Mouse (Mus musculus) MEL (cell line): ENCODE results near the gene Lsm5. TPM values are rescaled to one million over a fixed set of nuclear protein-coding genes. Genes with fewer than 3 reads are reported as not detected.

ENCODE experiments used
- DNase-seq: peaks from one replicate; pipeline ENCODE4 v3.0.0; 2011; ENCODE audit warnings: low read depth, low spot score
- H3K27ac ChIP-seq: 2 replicates; pipeline ENCODE4 v1.5.1; 2012; ENCODE audit warnings: low read depth, mild to moderate bottlenecking, control low read depth, low read length, moderate library complexity; ENCODE audit not compliant: control insufficient read depth
- H3K27me3 ChIP-seq, 2 experiments: fragments of 150-350 bp in 1 of 2; sonication (generic) in 1 of 2; 2 replicates each; pipeline ENCODE4 v1.6.1; 2012; ENCODE audit warnings: low read length in 2 of 2, mild to moderate bottlenecking in 2 of 2, improper control_type of control experiment in 1 of 2, moderate library complexity in 1 of 2; ENCODE audit not compliant: insufficient read depth in 2 of 2, control insufficient read depth in 1 of 2
- H3K36me3 ChIP-seq, 2 experiments: 2 replicates each; pipeline ENCODE4 v1.6.1; 2012 to 2014; ENCODE audit warnings: low read length in 2 of 2, improper control_type of control experiment in 1 of 2, inconsistent platforms in 1 of 2, mild to moderate bottlenecking in 1 of 2; ENCODE audit not compliant: insufficient read depth in 2 of 2, control insufficient read depth in 1 of 2
- H3K4me1 ChIP-seq, 2 experiments: fragments of 150-350 bp in 1 of 2; sonication (generic) in 1 of 2; 2 replicates each; pipeline ENCODE4 v1.6.1; 2012; ENCODE audit warnings: low read length in 2 of 2, improper control_type of control experiment in 1 of 2, mild to moderate bottlenecking in 1 of 2; ENCODE audit not compliant: insufficient read depth in 2 of 2, control insufficient read depth in 1 of 2
- H3K4me3 ChIP-seq, 2 experiments: fragments of 150-350 bp in 1 of 2; sonication (generic) in 1 of 2; 2 replicates each; pipeline ENCODE4 v1.5.1; 2012; ENCODE audit warnings: low read depth in 2 of 2, low read length in 2 of 2, mild to moderate bottlenecking in 2 of 2, moderate library complexity in 2 of 2, control low read depth in 1 of 2, improper control_type of control experiment in 1 of 2; ENCODE audit not compliant: control insufficient read depth in 1 of 2, insufficient read depth in 1 of 2
- H3K79me2 ChIP-seq: 2 replicates; pipeline ENCODE4 v1.6.1; 2012; ENCODE audit warnings: mild to moderate bottlenecking, low read length, moderate library complexity; ENCODE audit not compliant: control insufficient read depth, poor library complexity, insufficient read depth
- H3K9ac ChIP-seq: 2 replicates; pipeline ENCODE4 v1.6.1; 2012; ENCODE audit warnings: low read depth, mild to moderate bottlenecking, control low read depth, low read length, moderate library complexity; ENCODE audit not compliant: control insufficient read depth, poor library complexity, severe bottlenecking
- H3K9me3 ChIP-seq: fragments of 150-350 bp; sonication (generic); replicated peaks from 2 replicates; pipeline ENCODE4 v1.6.1; 2012; ENCODE audit warnings: mild to moderate bottlenecking, low read length, improper control_type of control experiment, moderate library complexity; ENCODE audit not compliant: insufficient read depth
- CHD1 ChIP-seq: IDR thresholded peaks from 2 replicates; pipeline ENCODE4 v1.6.1; 2012; ENCODE audit warnings: low read depth, mild to moderate bottlenecking, inconsistent platforms, low read length, improper control_type of control experiment
- CTCF ChIP-seq, 3 experiments: IDR thresholded peaks in 2 of 3; conservative IDR thresholded peaks in 1 of 3; 2 replicates each; pipeline ENCODE4 v1.5.1; 2011 to 2012; ENCODE audit warnings: low read length in 3 of 3, low read depth in 2 of 3, mild to moderate bottlenecking in 2 of 3, improper control_type of control experiment in 1 of 3, inconsistent platforms in 1 of 3, mixed read lengths in 1 of 3, moderate library complexity in 1 of 3; ENCODE audit not compliant: control insufficient read depth in 1 of 3, insufficient read depth in 1 of 3, poor library complexity in 1 of 3, severe bottlenecking in 1 of 3
- E2F4 ChIP-seq: IDR thresholded peaks from 2 replicates; pipeline ENCODE4 v1.6.1; 2011; ENCODE audit warnings: low read depth, low read length, improper control_type of control experiment, borderline replicate concordance
- EP300 ChIP-seq, 2 experiments: IDR thresholded peaks; 2 replicates each; pipeline ENCODE4 v1.6.1; 2011; ENCODE audit warnings: improper control_type of control experiment in 2 of 2, low read length in 2 of 2, low read depth in 1 of 2, mild to moderate bottlenecking in 1 of 2
- ETS1 ChIP-seq: IDR thresholded peaks from 2 replicates; pipeline ENCODE4 v1.6.1; 2012; ENCODE audit warnings: low read depth, mild to moderate bottlenecking, inconsistent platforms, low read length, improper control_type of control experiment, moderate library complexity
- GATA1 ChIP-seq: IDR thresholded peaks from 2 replicates; pipeline ENCODE4 v1.6.1; 2011; ENCODE audit warnings: low read depth, low read length, improper control_type of control experiment
- HCFC1 ChIP-seq: IDR thresholded peaks from 2 replicates; pipeline ENCODE4 v1.6.1; 2012; ENCODE audit warnings: low read depth, mild to moderate bottlenecking, inconsistent platforms, low read length, improper control_type of control experiment, moderate library complexity
- JUND ChIP-seq: IDR thresholded peaks from 2 replicates; pipeline ENCODE4 v1.6.1; 2011; ENCODE audit warnings: low read depth, mild to moderate bottlenecking, improper control_type of control experiment, low read length
- MAZ ChIP-seq: IDR thresholded peaks from 2 replicates; pipeline ENCODE4 v1.6.1; 2012; ENCODE audit warnings: low read depth, mild to moderate bottlenecking, inconsistent platforms, low read length, improper control_type of control experiment
- MYB ChIP-seq: IDR thresholded peaks from 2 replicates; pipeline ENCODE4 v1.6.1; 2011; ENCODE audit warnings: mild to moderate bottlenecking, low read depth, low read length, improper control_type of control experiment
- NELFE ChIP-seq: IDR thresholded peaks from 2 replicates; pipeline ENCODE4 v1.6.1; 2011; ENCODE audit warnings: low read depth, low read length, improper control_type of control experiment
- POLR2A ChIP-seq, 2 experiments: IDR thresholded peaks; 2 replicates each; pipeline ENCODE4 v1.6.1; 2011 to 2012; ENCODE audit warnings: low read length in 2 of 2, mild to moderate bottlenecking in 2 of 2, control low read depth in 1 of 2, improper control_type of control experiment in 1 of 2, low read depth in 1 of 2, moderate library complexity in 1 of 2; ENCODE audit not compliant: control insufficient read depth in 1 of 2, insufficient read depth in 1 of 2, poor library complexity in 1 of 2
- POLR2AphosphoS2 ChIP-seq: IDR thresholded peaks from 2 replicates; pipeline ENCODE4 v1.6.1; 2011; ENCODE audit warnings: low read length, improper control_type of control experiment
- RAD21 ChIP-seq: IDR thresholded peaks from 2 replicates; pipeline ENCODE4 v1.6.1; 2011; ENCODE audit warnings: mild to moderate bottlenecking, low read depth, low read length, improper control_type of control experiment
- TBP ChIP-seq: IDR thresholded peaks from 2 replicates; pipeline ENCODE4 v1.8.0; 2011; ENCODE audit warnings: low read depth, low read length, improper control_type of control experiment
- ZC3H11A ChIP-seq: IDR thresholded peaks from 2 replicates; pipeline ENCODE4 v1.6.1; 2012; ENCODE audit warnings: low read depth, mild to moderate bottlenecking, inconsistent platforms, low read length, improper control_type of control experiment
- ZKSCAN1 ChIP-seq: IDR thresholded peaks from 2 replicates; pipeline ENCODE4 v1.6.1; 2012; ENCODE audit warnings: low read depth, mild to moderate bottlenecking, inconsistent platforms, low read length, improper control_type of control experiment, moderate library complexity
- ZMIZ1 ChIP-seq: IDR thresholded peaks from 2 replicates; pipeline ENCODE4 v1.6.1; 2012; ENCODE audit warnings: low read depth, mild to moderate bottlenecking, inconsistent platforms, low read length, improper control_type of control experiment, moderate library complexity
- ZNF384 ChIP-seq: IDR thresholded peaks from 2 replicates; pipeline ENCODE4 v1.6.1; 2012; ENCODE audit warnings: low read depth, mild to moderate bottlenecking, inconsistent platforms, low read length, improper control_type of control experiment
- polyA plus RNA-seq, 2 experiments: library from polyadenylated mRNA; stranded (reverse) in 1 of 2; unstranded in 1 of 2; fragments of >175 nt in 1 of 2; fragments of >200 nt in 1 of 2; gene quantifications; 2 replicates each; pipeline versions ENCODE4 v1.2.1 to v1.2.4; 2012; ENCODE audit warnings: low replicate concordance in 2 of 2, low read depth in 1 of 2; ENCODE audit not compliant: insufficient read length in 2 of 2, insufficient read depth in 1 of 2, missing spikeins in 1 of 2
- total RNA-seq: library from RNA; depleted of rRNA; stranded (reverse); fragments of 300-350 nt; gene quantifications from 2 replicates; pipeline ENCODE4 v1.2.3, GENCODE M21; 2012

Gene Lsm5
- total and polyA plus RNA-seq, 3 experiments, result 36.1 to 109 TPM; not detected in 1

DNA sequence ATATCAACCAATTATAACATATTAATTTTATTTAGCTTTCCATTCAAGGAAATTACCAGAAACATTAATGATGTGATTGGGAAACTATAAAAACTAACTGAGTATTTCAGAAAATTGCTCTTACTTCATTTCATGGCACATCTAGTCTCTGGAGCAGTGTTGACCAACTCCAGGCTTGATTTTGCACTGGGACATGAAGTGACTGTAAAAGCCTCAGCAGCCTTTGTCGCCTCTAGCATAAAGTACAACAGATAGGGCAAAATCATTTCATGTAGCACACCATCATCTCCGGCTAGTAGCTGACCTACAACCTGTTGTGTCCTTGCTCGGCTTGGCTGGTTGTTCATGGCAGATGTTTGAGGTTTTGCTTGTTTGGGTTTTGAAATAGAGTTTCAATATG lies 40.1 kb downstream of the Lsm5 start:
- no peaks in the 10 kb centered on the region for H3K4me1 ChIP-seq
- no peak for DNase-seq
- no peak for TF ChIP-seq TBP
- no peak for TF ChIP-seq CTCF (IDR thresholded peaks at IDR 0.05 in 2 of 3, conservative IDR thresholded peaks at IDR 0.05 in 1 of 3; ENCODE audit: control insufficient read depth in 1 of 3, insufficient read depth in 1 of 3, low read depth in 2 of 3, low read length in 3 of 3, poor library complexity in 1 of 3, severe bottlenecking in 1 of 3)
- no peak for TF ChIP-seq E2F4
- TF ChIP-seq ETS1, result no peak
- TF ChIP-seq ZMIZ1, result no peak
- TF ChIP-seq RAD21, result no peak
- no peak for TF ChIP-seq NELFE
- no peak for TF ChIP-seq CHD1
- TF ChIP-seq EP300 (IDR thresholded peaks at IDR 0.05; ENCODE audit: low read depth in 1 of 2, low read length in 2 of 2), result no peak
- no peak for TF ChIP-seq ZC3H11A
- TF ChIP-seq POLR2A (IDR thresholded peaks at IDR 0.05; ENCODE audit: control insufficient read depth in 1 of 2, insufficient read depth in 1 of 2, low read depth in 1 of 2, low read length in 2 of 2, poor library complexity in 1 of 2), result no peak
- H3K27ac ChIP-seq, result no peak overlapping the region
- H3K27me3 ChIP-seq, result peaks cover 1 to 2% of the 10 kb centered on the region in 2 experiments; a peak in 3 of 4 replicates
- H3K9me3 ChIP-seq, result no peaks in the 10 kb centered on the region
- H3K36me3 ChIP-seq, result no peaks in the 10 kb centered on the region
- H3K4me3 ChIP-seq, result no peak overlapping the region
- no peaks in the 10 kb centered on the region for H3K79me2 ChIP-seq
- no peak overlapping the region for H3K9ac ChIP-seq

- Histone ChIP-seq H3K9me3 (no peaks in the 10 kb centered on the region), H3K79me2 (no peaks in the 10 kb centered on the region), H3K27me3 (no peaks in the 10 kb centered on the region; a peak in 1 of 4 replicates), H3K4me3 (no peak overlapping the region), H3K36me3 (no peaks in the 10 kb centered on the region), H3K4me1 (no peaks in the 10 kb centered on the region), H3K27ac (no peak overlapping the region), H3K9ac (no peak overlapping the region)
- no peak for DNase-seq
- no peak for TF ChIP-seq CTCF (IDR thresholded peaks at IDR 0.05 in 2 of 3, conservative IDR thresholded peaks at IDR 0.05 in 1 of 3; ENCODE audit: control insufficient read depth in 1 of 3, insufficient read depth in 1 of 3, low read depth in 2 of 3, low read length in 3 of 3, poor library complexity in 1 of 3, severe bottlenecking in 1 of 3)
- no peak for TF ChIP-seq GATA1
- TF ChIP-seq ZKSCAN1, result no peak
- TF ChIP-seq MAZ, result no peak
- TF ChIP-seq ZNF384, result no peak
- TF ChIP-seq ZMIZ1, result no peak
- TF ChIP-seq HCFC1, result no peak
- TF ChIP-seq RAD21, result no peak
- TF ChIP-seq MYB, result no peak
- TF ChIP-seq POLR2AphosphoS2, result no peak
- no peak for TF ChIP-seq JUND
- TF ChIP-seq, all 39 proteins: peak for 0
These were observed 49.1 kb downstream of the Lsm5 start for GRCm38 (mm10) chr6:56655393-56655792.
